Mouse (Mus musculus) heart, embryonic 11.5 days (tissue): ENCODE data around the gene Asb2. TPM values are rescaled to one million over a fixed set of nuclear protein-coding genes. Genes with fewer than 3 reads are reported as not detected.
A peak's percentile ranks its signal among the peaks of the same experiment; 100 is the strongest.

Experiments used
- ATAC-seq: fragments of 200-750 bp; cut with Nextera tagmentation; replicated peaks from 2 replicates; pipeline ENCODE4 v1.8.0; 2017; ENCODE audit warnings: moderate library complexity; ENCODE audit not compliant: insufficient number of reproducible peaks, low FRiP score, low TSS enrichment
- H3K27ac ChIP-seq: fragments of 300-500 bp; sonication (generic); 2 replicates; pipeline ENCODE4 v1.5.1; 2014; ENCODE audit warnings: mild to moderate bottlenecking, low read depth, low read length
- H3K27me3 ChIP-seq: fragments of 300-500 bp; sonication (generic); 2 replicates; pipeline ENCODE4 v1.6.1; 2014; ENCODE audit warnings: mild to moderate bottlenecking, low read length, mixed read lengths; ENCODE audit not compliant: control insufficient read depth, insufficient read depth
- H3K36me3 ChIP-seq: fragments of 300-500 bp; sonication (generic); 2 replicates; pipeline ENCODE4 v1.6.1; 2014; ENCODE audit warnings: mild to moderate bottlenecking, low read length, moderate library complexity, mixed read lengths; ENCODE audit not compliant: control insufficient read depth, insufficient read depth
- H3K4me1 ChIP-seq: fragments of 300-500 bp; sonication (generic); 2 replicates; pipeline ENCODE4 v1.6.1; 2014; ENCODE audit warnings: low read length; ENCODE audit not compliant: control insufficient read depth, insufficient read depth
- H3K4me2 ChIP-seq: fragments of 300-500 bp; sonication (generic); 2 replicates; pipeline ENCODE4 v1.6.1; 2014; ENCODE audit warnings: mild to moderate bottlenecking, moderate library complexity
- H3K4me3 ChIP-seq: fragments of 300-500 bp; sonication (generic); 2 replicates; pipeline ENCODE4 v1.5.1; 2014; ENCODE audit warnings: low read depth, low read length
- H3K9ac ChIP-seq: fragments of 300-500 bp; sonication (generic); 2 replicates; pipeline ENCODE4 v1.6.1; 2014; ENCODE audit warnings: mild to moderate bottlenecking, low read depth, low read length, moderate library complexity
- H3K9me3 ChIP-seq: fragments of 300-500 bp; sonication (generic); replicated peaks from 2 replicates; pipeline ENCODE4 v1.6.1; 2016; ENCODE audit warnings: low read length; ENCODE audit not compliant: control insufficient read depth
- WGBS: fragments of 180-500 bp; shearing (Covaris S2); extraction: QIAGEN DNeasy Blood & Tissue Kit; methylation state at CpG from one replicate; pipeline ENCODE4 v1.1.7; 2014; ENCODE audit not compliant: insufficient replicate concordance; 5-methylcytosine and 5-hydroxymethylcytosine counted together
- polyA plus RNA-seq: library from polyadenylated mRNA; unstranded; fragments of >200 nt; fragmentation: Nextera tagmentation; extraction: Ambion mirVana; gene quantifications from 2 replicates; pipeline ENCODE4 v1.2.1, GENCODE M21; 2014

The Asb2 gene
- polyA plus RNA-seq, 1 experiment from 2014 or later = 225 TPM

GRCm38 (mm10) chr12:103368326-103368669 lies 12.5 kb upstream of the Asb2 start:
- peak overlapping the region; percentile 56 for H3K4me2 ChIP-seq
- H3K27me3 ChIP-seq = no peaks in the 10 kb centered on the region; the same call in 1 of the 2 replicates
- H3K4me1 ChIP-seq = peaks cover 7% of the 10 kb centered on the region
- no peak overlapping the region for H3K27ac ChIP-seq
- H3K9ac ChIP-seq = peak overlapping the region; percentile 46; the same call in 1 of the 2 replicates
- no peak overlapping the region for H3K4me3 ChIP-seq
- WGBS = 67% methylated on average over 7 of the region's 7 CpGs
- no peaks in the 10 kb centered on the region for H3K9me3 ChIP-seq
- ATAC-seq = no peak
- H3K36me3 ChIP-seq = no peaks in the 10 kb centered on the region

DNA sequence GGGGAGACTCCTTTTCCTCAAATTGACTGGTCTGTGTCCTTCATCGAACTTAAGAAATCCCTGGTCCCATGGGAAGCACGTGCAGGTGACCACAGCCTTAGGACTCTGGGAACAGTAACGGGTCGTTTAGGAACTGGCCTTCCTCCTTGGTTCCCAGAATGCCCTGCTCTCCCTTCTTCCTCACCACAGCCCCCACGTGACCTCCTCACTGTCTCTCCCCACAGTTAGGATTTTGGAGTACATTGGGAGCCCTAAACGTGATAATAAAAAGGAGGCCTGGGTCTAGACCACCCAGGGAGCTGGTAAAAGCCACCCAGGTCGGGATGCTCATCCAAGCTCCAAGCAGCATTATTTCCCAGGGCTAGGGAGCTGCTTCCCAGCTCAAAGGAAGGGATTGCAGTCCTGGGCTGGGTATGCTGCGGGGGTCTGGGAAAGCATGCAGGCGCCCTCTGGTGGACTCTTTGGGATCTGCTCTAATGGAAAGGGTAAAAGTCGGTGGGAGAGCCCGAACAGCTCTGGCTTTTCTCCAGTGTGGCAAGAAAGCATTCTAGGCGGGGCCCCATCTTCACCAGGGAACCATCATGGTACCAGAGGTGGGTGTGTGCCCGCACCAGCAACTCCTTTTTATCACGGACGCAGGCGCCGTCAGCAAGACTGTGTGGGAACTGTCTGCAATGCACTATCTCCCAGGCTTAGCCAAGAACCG lies 12.0 kb upstream of the Asb2 start:
- WGBS = 14% methylated on average over 18 of the region's 18 CpGs

GRCm38 (mm10) chr12:103367171-103367570 lies 11.4 kb upstream of the Asb2 start:
- Histone ChIP-seq H3K4me3 (no peak overlapping the region), H3K27me3 (no peaks in the 10 kb centered on the region; the same call in 1 of the 2 replicates), H3K36me3 (no peaks in the 10 kb centered on the region), H3K9me3 (no peaks in the 10 kb centered on the region), H3K4me2 (no peak overlapping the region), H3K27ac (no peak overlapping the region), H3K4me1 (peaks cover 12% of the 10 kb centered on the region), H3K9ac (no peak overlapping the region)
- 60% methylated on average over 2 of the region's 2 CpGs for WGBS
- ATAC-seq = no peak

More for the DNA sequence above, 12.0 kb upstream of the Asb2 start:
- Histone ChIP-seq H3K27ac (no peak overlapping the region), H3K4me2 (peak overlapping the region; percentile 56), H3K4me3 (no peak overlapping the region), H3K4me1 (peaks cover 7% of the 10 kb centered on the region), H3K9me3 (no peaks in the 10 kb centered on the region), H3K36me3 (no peaks in the 10 kb centered on the region), H3K27me3 (no peaks in the 10 kb centered on the region; the same call in 1 of the 2 replicates), H3K9ac (peak overlapping the region; percentile 46; the same call in 1 of the 2 replicates)
- 0 out of 2 replicates have a peak, but pooled peaks have one; percentile 31 for ATAC-seq

- Histone ChIP-seq H3K4me3 (no peak overlapping the region), H3K9me3 (no peaks in the 10 kb centered on the region), H3K9ac (no peak overlapping the region), H3K27me3 (no peaks in the 10 kb centered on the region), H3K4me1 (peaks cover 11% of the 10 kb centered on the region), H3K4me2 (no peak overlapping the region), H3K27ac (peak overlapping the region; percentile 11; the same call in 1 of the 2 replicates), H3K36me3 (no peaks in the 10 kb centered on the region)
- 35% methylated on average over 3 of the region's 3 CpGs for WGBS
- ATAC-seq = no peak
These were observed 6.5 kb upstream of the Asb2 start for GRCm38 (mm10) chr12:103362336-103362735.

DNA sequence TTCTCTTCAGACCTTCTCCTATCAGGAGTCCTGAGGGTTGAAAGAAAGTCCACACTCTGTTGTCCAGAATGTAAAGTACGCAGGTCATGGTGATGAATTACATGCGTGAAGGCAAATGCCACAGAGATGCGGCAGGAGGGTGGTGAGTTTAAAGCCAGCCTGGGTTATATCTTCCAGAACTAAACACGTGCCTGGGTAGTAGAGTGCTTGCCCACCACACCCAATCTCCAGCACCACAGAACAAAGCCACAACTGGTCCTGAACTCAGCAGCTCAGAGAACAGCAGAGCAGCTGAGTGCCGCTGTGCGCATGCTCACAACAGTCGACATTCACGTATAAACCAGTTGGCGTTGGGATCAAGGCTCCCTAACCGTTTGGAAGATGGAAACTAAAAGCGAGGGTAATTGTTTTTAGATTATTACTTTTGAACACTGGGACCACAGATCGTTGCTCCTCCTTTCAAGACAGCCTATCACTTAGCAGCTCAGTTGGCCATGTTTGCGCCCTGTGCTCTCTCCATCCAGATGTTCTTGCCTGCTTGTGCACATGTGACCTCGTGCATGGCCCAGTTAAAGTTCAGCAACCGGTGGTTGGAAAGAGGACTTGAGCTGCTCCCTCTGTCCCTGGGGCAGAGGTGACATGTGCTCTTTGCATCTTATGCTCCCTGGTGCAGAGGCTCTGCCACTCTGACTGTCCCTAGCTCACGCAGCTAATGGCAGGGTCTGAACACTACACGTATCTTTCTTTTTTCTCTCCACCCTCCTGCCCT lies 5.9 kb upstream of the Asb2 start:
- H3K4me2 ChIP-seq = no peak overlapping the region
- no peaks in the 10 kb centered on the region for H3K36me3 ChIP-seq
- no peak overlapping the region for H3K27ac ChIP-seq
- peaks cover 11% of the 10 kb centered on the region for H3K4me1 ChIP-seq
- H3K9ac ChIP-seq = no peak overlapping the region
- no peaks in the 10 kb centered on the region for H3K27me3 ChIP-seq
- H3K9me3 ChIP-seq = no peaks in the 10 kb centered on the region
- no peak for ATAC-seq
- H3K4me3 ChIP-seq = no peak overlapping the region
- 82% methylated on average over 17 of the region's 17 CpGs for WGBS

GRCm38 (mm10) chr12:103360812-103361211 lies 5.0 kb upstream of the Asb2 start:
- 85% methylated on average over 8 of the region's 8 CpGs for WGBS
- no peaks in the 10 kb centered on the region for H3K36me3 ChIP-seq
- no peak overlapping the region for H3K9ac ChIP-seq
- H3K27ac ChIP-seq = no peak overlapping the region
- no peaks in the 10 kb centered on the region for H3K27me3 ChIP-seq
- ATAC-seq = no peak
- H3K9me3 ChIP-seq = no peaks in the 10 kb centered on the region
- no peak overlapping the region for H3K4me2 ChIP-seq
- H3K4me3 ChIP-seq = no peak overlapping the region
- peaks cover 11% of the 10 kb centered on the region for H3K4me1 ChIP-seq

GRCm38 (mm10) chr12:103358951-103359801 lies 3.4 kb upstream of the Asb2 start:
- no peak overlapping the region for H3K9ac ChIP-seq
- H3K27me3 ChIP-seq = no peaks in the 10 kb centered on the region
- no peak overlapping the region for H3K4me3 ChIP-seq
- no peaks in the 10 kb centered on the region for H3K36me3 ChIP-seq
- no peak for ATAC-seq
- peaks cover 12% of the 10 kb centered on the region for H3K4me1 ChIP-seq
- no peaks in the 10 kb centered on the region for H3K9me3 ChIP-seq
- no peak overlapping the region for H3K27ac ChIP-seq
- 50% methylated on average over 4 of the region's 4 CpGs for WGBS
- H3K4me2 ChIP-seq = no peak overlapping the region

GRCm38 (mm10) chr12:103358216-103358615 lies 2.4 kb upstream of the Asb2 start:
- H3K27me3 ChIP-seq = no peaks in the 10 kb centered on the region
- no peak overlapping the region for H3K4me2 ChIP-seq
- no peak for ATAC-seq
- H3K9me3 ChIP-seq = no peaks in the 10 kb centered on the region
- H3K36me3 ChIP-seq = no peaks in the 10 kb centered on the region
- H3K27ac ChIP-seq = no peak overlapping the region
- H3K9ac ChIP-seq = no peak overlapping the region
- peaks cover 16% of the 10 kb centered on the region for H3K4me1 ChIP-seq
- H3K4me3 ChIP-seq = no peak overlapping the region
- 68% methylated on average over 8 of the region's 8 CpGs for WGBS
